Mouse (Mus musculus) cortical plate, adult 2 months (tissue): ENCODE results near the gene Rps16.

Experiments used
- CTCF ChIP-seq: fragments of 200-500 bp; IDR thresholded peaks from 2 replicates; pipeline ENCODE4 v1.5.1; 2011; ENCODE audit warnings: mild to moderate bottlenecking, control low read depth, low read length; ENCODE audit not compliant: insufficient read depth; ENCODE audit errors: extremely low read depth
- POLR2A ChIP-seq: fragments of 200-500 bp; IDR thresholded peaks from 2 replicates; pipeline ENCODE4 v1.6.1; 2011; ENCODE audit warnings: mild to moderate bottlenecking, low read length, control low read depth; ENCODE audit not compliant: insufficient read depth; ENCODE audit errors: extremely low read depth

- TF ChIP-seq CTCF, result no peak
- TF ChIP-seq POLR2A, result no peak
Measured at GRCm38 (mm10) chr7:28305641-28306040, 44.8 kb upstream of the Rps16 start.
